Mouse (Mus musculus): ENCODE data around the gene 2310007B03Rik.
"Not testable (repeated sequence)": the region's sequence is repeated elsewhere in the genome, so short reads cannot be mapped to it uniquely, and the experiment has no call there.

2310007B03Rik gene

DNA sequence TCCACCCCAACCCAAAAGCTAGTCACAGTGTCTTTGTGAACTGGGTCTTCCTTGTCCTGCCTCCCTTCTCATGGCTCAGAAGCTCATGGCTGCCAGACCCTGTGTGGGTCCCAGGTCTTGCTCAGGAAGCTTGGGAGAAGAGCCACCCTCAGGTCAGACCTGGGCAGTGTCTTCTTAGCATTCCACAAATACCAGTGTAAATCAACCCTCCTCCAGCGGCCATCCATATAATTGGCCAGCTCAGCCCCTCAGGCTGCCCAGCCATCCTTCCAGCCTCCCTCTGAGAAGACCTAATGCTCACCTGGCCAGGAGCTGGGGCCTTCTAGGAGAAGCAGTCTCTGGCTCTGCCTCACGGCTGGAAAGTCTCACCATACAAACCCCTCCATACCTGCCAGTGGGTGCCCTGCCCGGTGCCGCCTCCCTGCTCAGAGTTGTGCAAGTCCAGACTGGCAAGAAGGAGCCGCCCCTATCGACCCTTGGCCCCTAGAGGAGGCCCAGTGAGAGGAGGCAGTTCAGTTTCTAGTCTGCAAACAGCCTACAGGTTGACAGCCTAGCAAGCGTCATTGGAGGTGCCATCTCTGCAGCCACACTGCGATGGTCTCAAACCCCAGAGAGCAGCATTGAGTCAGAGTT, at the start of gene 2310007B03Rik:
TSS of gene 2310007B03Rik (minus strand) at position 448 of the 633 bp plus-strand sequence.
- no peak for DNase-seq (ENCODE audit: low read depth, low spot score)

DNA sequence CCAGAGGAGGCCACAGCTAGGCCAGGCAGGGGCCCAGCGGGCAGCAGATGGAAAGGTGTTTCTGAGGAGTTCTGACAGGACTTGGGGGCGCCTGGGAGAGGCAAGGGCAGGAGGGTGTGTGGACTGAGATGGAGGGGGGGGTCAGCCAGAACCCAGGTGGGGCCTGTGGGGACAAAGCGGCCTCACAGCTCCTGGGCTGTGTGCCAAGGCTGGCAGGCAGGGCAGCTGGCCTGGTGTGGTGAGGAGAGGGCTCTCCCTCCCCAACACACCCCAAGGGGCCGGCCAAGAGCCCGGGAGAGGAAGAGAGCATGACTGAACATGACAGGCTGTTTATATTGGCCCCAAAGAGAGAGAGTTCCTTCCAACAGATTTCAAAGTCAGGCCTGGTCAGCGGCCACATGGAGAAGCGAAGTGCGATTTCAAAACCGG, 49.5 kb upstream of the 2310007B03Rik start:
- no peak for DNase-seq (ENCODE audit: low read depth, low spot score)

GRCm38 (mm10) chr1:93207536-93208064, 46.9 kb upstream of the 2310007B03Rik start:
- DNase-seq (ENCODE audit: low read depth, low spot score): no peak

GRCm38 (mm10) chr1:93206277-93206970, 45.7 kb upstream of the 2310007B03Rik start:
- DNase-seq (ENCODE audit: low read depth, low spot score): no peak

DNA sequence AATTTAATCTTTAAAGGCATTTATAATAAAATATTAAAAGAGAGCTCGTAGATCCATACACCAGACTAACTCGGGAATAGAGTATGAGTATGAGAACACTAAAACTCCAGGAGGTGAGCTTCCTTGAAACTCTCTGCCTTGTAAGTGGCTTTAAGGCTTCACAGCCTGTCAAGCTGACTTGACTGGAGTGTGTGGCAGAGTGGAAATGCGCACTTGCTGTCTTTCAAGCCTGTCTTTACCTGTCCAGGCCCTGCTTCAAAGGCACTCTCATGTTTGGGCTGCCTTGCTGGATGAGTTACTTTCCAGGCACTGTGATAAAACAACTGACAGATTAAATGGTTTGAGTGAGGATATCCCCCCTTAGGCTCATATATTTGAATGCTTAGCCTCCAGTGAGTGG, 37.2 kb upstream of the 2310007B03Rik start:
- DNase-seq (ENCODE audit: low read depth, low spot score): no peak

DNA sequence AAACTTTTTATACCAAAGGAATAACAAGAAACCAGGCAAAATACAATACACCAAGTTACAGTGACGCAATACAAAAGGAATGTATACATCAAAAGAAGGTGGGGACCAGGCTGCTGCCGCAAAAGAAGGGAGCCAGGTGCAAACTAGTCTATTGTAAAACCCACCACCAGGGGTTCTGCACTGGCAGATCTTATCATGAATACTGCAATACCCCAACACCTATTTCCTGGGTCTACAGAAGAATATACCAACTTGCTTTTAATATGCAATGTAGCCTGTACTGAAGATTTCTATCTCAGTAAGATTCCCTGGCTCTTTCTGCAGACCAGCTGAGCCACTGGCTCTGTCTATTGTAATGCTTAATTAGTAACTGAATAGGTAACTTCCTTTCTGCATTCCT, 36.7 kb upstream of the 2310007B03Rik start:
- DNase-seq (ENCODE audit: low read depth, low spot score): not testable (repeated sequence)

- DNase-seq (ENCODE audit: low read depth, low spot score): no peak
Observed at GRCm38 (mm10) chr1:93194961-93195360, 34.2 kb upstream of the 2310007B03Rik start.

GRCm38 (mm10) chr1:93190726-93191305, 30.1 kb upstream of the 2310007B03Rik start:
- no peak for DNase-seq (ENCODE audit: low read depth, low spot score)

GRCm38 (mm10) chr1:93184071-93184828, 23.5 kb upstream of the 2310007B03Rik start:
- no peak for DNase-seq (ENCODE audit: low read depth, low spot score)

DNA sequence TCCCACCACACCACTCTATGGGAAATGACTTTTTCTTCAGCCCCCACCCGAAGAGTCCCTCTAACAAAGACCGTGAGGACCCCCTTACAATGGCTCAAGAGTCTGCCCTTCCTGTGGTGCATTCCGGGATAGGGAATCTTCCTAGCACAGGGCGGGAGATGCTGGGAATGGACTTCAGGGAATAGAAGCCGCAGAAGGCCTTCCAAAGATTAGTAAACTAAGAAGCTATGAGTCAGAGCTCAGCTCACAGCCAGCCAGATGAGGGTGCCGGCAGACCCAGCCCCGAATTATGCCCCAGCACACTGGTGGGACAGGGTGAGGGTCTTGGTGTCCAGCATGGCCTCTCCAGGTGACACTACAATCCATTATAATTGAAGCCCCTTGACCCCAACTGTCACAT, 21.5 kb upstream of the 2310007B03Rik start:
- no peak for DNase-seq (ENCODE audit: low read depth, low spot score)

DNA sequence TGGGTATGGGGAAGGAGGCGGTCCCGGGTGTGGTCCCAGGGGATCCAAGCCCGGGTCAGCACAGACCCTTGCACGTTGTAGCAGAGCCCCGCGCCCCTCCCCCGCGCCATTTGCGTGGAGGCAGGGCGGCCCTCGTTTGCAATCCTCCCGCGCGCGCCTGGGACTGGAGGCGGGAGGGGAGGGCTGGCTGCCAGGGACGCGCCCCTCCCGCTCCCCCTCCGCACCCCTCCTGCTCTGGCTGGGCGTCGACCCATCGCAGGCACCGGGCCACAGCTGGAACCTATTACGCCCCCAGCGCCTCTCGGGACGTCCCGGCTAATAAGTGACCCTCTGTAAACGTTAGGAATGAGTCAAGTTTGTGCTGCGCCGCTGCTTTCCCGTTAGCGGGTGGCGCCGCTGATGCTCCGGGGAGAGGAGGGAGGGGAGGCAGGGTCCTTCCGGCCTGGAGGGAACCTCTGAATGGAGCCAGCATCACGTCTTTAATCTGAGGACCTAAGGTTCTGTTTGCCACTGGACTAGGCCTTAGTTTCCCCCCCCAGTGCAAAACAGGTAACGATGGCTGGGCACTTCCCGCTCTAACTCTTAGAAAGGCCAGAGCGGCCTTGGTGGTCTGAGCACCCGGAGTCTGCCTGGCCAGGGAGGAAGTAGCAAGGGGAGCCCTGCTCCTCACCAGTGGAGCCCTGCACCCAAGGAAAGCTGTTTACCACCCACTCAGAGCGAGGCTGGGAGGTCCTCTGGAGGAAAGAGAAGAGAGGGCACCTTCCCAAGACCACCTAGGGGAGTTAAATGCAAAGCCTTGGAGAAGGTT, 16.0 kb upstream of the 2310007B03Rik start:
- peak; percentile 78 for DNase-seq (ENCODE audit: low read depth, low spot score)

- DNase-seq (ENCODE audit: low read depth, low spot score): no peak
Observed at GRCm38 (mm10) chr1:93175849-93176248, 15.1 kb upstream of the 2310007B03Rik start.

- peak; percentile 84 for DNase-seq (ENCODE audit: low read depth, low spot score)
Observed at GRCm38 (mm10) chr1:93174399-93174798, 13.7 kb upstream of the 2310007B03Rik start.

DNA sequence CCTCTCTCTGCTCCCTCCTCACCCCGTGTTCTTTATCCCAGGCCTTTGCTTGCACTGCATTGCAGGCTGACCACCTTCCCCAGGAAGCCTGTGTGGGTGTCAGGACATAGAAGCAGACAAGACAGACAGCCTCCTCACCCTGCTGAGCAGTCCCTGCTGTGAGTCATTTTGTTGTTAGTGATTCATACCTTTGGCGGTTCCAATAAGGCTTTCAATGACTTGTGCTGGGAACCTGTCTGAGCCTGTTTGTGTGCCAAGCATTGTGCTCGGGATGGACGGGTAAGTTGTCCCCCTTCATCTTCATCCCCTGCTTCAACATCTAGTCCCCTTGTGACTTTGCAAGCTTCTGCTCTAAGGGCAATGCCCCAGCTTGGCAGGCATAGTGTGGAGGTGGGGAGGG, 12.9 kb upstream of the 2310007B03Rik start:
- no peak for DNase-seq (ENCODE audit: low read depth, low spot score)

GRCm38 (mm10) chr1:93168295-93168775, 7.6 kb upstream of the 2310007B03Rik start, which contains the start of gene Crocc2:
TSS of gene Crocc2 (plus strand) at chr1:93168725.
- no peak for DNase-seq (ENCODE audit: low read depth, low spot score)

- no peak for DNase-seq (ENCODE audit: low read depth, low spot score)
Observed at GRCm38 (mm10) chr1:93166346-93167079, 5.8 kb upstream of the 2310007B03Rik start.

- no peak for DNase-seq (ENCODE audit: low read depth, low spot score)
Observed at GRCm38 (mm10) chr1:93165447-93165846, 4.7 kb upstream of the 2310007B03Rik start.

DNA sequence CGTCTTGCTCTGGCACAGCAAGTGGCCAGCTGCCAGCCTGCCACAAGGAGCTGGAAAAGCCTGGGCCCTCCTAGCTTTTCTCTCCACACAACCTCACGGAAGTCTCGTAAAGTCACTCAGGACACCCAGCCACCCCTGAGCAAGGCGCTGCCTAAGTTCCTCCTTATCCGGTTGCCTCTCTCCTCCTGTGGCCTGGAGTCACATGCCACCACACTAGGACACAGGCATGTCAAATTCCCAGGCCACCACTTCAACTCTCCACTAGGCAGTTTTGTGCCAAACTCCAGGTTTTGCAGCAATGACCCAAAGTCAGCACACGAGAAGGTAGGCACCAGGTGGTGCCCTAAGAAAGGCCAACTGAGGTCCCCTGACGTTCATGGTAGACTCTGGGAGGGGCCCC, 1.8 kb upstream of the 2310007B03Rik start:
- no peak for DNase-seq (ENCODE audit: low read depth, low spot score)

DNA sequence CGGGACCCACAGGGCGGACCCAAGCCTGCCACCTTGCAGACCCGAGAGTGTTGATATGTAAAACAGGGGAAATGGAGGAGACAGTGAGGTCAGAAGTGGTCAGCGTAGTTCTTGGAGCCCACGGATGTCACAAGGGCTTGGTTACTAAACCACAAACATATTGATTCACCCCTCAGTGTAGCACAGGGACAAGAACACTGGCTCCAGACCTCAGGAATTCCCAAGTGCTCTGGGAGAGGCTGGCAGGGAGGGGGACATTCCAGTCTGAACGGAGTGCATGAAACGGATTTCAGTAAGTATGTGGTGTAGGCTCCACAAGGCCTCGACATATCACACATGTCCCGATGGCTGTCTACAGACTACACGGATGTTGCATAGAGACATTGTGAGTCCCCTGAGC, 1.2 kb upstream of the 2310007B03Rik start:
- no peak for DNase-seq (ENCODE audit: low read depth, low spot score)

DNA sequence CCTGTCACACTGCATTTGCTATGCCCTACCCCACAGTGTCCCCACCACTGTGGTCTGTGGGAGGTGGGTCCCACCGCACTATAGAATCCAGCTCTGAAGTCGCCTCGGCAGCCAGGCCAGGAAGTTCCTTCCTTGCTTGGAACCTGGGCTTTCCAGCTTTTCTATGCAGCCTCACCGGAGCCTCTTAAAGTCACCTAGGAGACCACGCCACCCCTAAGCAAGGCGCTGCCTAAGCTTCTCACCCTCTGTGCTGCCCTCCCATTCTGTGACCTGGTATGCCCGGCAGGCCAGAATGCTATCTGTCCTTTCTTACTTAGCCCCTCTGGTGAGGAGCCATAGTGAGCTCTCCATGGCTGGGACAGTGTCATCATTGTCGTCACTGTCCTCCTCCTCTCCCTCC, 602 bp upstream of the 2310007B03Rik start:
- DNase-seq (ENCODE audit: low read depth, low spot score): no peak

Data from embryo, embryonic 11.5 days (tissue).